Mouse (Mus musculus): ENCODE results near the gene Ppp1r3g.
"Not testable (repeated sequence)": the region's sequence is repeated elsewhere in the genome, so short reads cannot be mapped to it uniquely, and the experiment has no call there.

Gene Ppp1r3g

GRCm38 (mm10) chr13:35958539-35958938 is at the start of gene Ppp1r3g:
Gene Ppp1r3g (plus strand): TSS chr13:35958839.
- no peak for DNase-seq (ENCODE audit: low spot score)

- DNase-seq (ENCODE audit: low spot score), result no peak
These were observed 47.2 kb upstream of the Ppp1r3g start for GRCm38 (mm10) chr13:35911476-35911875.

- no peak for DNase-seq (ENCODE audit: low spot score)
These were observed 20.6 kb upstream of the Ppp1r3g start for GRCm38 (mm10) chr13:35937991-35938390.

GRCm38 (mm10) chr13:35939871-35940665 is 18.6 kb upstream of the Ppp1r3g start:
- no peak for DNase-seq (ENCODE audit: low spot score)

DNA sequence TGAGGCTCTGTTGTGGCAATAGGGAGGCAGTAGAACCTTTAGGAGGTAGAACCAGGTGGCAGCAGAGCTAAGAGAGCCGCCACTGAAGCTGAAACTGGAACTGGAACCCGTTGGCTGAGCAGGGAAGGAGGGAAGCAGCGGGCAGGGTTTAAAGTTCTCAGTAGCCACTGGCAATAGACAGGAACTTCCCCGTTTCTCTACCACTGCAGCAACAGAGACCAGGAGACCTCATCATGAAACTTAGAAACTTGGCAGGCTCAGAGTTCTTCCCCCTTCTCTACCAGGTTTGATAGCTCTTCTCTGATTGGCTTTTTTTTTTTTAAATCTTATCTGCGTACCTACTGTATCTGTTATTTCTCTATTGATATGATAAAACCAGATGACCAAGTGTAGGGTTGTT is 17.7 kb upstream of the Ppp1r3g start:
- DNase-seq (ENCODE audit: low spot score), result no peak

GRCm38 (mm10) chr13:35946659-35947353 is 11.8 kb upstream of the Ppp1r3g start:
- DNase-seq (ENCODE audit: low spot score), result no peak

- peak; percentile 68 for DNase-seq (ENCODE audit: low spot score)
These were observed 11.2 kb upstream of the Ppp1r3g start for GRCm38 (mm10) chr13:35947354-35948000.

DNA sequence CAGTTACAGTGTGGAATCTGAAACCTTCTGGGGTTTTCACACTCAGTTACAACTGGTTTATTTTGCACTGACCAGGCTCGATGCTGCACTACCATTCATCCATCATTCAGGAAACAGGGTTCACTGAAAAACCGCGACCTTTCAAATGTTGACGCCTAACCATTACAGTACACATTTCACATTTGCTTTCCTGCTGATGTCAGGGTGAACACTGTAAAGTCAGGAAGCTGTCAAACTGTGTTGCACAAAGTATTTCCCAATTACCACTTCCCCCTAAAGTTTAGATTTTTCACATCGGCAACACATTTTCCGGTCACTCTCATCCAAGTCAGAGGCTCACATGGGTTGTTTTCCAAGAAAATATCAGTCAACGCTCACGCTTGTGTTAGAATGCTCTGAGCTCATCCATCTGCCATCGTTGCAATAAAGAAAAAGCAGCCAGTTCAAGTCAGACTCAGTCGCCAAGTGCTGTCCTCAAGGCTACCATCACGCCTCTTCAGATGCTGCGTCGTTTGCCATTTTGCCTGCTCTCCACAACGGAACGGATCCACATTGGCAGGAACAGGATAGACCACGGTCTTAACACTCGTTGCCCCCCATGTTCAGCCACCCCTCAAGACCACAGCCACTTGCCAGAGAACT is 8.7 kb upstream of the Ppp1r3g start:
- DNase-seq (ENCODE audit: low spot score), result no peak

- DNase-seq (ENCODE audit: low spot score), result no peak
These were observed 890 bp downstream of the Ppp1r3g start for GRCm38 (mm10) chr13:35959391-35960067.

DNA sequence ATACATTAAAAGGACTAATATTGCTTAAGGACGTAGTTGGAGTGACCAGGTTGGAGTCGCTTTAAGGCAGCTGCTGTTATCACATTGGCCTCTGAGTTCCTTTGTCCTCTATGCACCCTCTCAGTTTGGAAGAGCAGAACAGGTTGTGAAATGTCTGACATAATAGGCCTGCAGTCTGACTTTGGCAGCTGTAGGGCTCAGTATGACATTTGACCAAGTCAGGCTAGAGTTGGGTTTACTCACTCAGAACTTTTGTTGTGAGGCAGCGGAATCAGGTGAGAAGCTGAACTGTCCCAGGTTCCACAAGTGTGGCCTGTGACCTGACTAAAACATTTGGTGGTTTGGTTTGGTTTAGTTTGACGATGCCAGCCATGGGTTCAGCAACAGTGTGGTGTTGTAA is 4.9 kb downstream of the Ppp1r3g start:
- no peak for DNase-seq (ENCODE audit: low spot score)

GRCm38 (mm10) chr13:35967690-35968089 is 9.1 kb downstream of the Ppp1r3g start:
- DNase-seq (ENCODE audit: low spot score), result no peak

DNA sequence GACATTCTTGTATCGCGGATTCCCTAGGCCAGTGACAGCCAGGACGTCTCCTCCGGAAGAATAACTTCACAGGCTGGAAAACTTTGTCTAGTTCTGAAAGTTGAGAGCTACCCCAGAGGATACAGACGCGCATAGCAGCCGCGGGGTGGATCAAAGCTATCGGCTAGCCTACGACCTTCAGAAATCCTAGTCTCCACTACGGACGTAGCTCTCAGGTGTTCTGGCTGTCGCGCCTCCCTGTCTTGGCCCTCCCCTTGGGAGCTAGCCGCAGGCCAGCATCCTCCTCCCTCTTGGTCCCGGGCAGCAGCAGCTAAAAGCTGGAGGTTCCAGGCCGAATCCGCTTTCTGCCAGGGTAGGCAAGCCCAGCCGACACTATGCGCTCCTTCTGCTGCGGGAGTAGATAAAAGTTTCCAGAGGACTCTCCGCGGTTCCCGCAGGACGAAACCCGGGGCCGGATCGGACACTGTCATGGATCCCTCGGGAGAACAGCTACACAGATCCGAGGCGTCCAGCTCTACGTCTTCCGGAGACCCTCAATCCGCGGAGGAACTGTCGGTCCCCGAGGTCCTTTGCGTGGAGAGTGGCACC is 9.6 kb downstream of the Ppp1r3g start:
- DNase-seq (ENCODE audit: low spot score), result no peak

- no peak for DNase-seq (ENCODE audit: low spot score)
These were observed 10.2 kb downstream of the Ppp1r3g start for GRCm38 (mm10) chr13:35968719-35969430.

- no peak for DNase-seq (ENCODE audit: low spot score)
These were observed 10.7 kb downstream of the Ppp1r3g start for GRCm38 (mm10) chr13:35969431-35969721.

DNA sequence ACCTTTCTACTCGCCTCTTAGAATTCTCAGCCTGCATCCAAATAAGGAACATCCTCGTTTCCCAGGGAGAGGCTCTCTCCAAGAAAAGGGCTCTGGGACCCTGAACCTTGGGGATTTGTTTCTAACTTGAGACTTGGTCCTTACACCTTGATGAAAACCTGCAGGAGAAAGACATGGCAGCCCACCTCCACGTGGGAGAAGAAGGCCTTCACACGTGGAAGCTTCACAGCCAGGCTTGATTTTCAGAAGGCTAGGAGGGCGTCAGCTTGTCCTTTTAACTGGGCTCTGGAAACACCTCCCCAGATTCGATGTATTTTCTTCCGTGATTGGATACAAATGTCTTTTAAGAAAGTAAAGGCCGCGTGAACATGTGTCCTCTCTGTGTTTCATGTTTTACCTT is 11.2 kb downstream of the Ppp1r3g start:
- no peak for DNase-seq (ENCODE audit: low spot score)

DNA sequence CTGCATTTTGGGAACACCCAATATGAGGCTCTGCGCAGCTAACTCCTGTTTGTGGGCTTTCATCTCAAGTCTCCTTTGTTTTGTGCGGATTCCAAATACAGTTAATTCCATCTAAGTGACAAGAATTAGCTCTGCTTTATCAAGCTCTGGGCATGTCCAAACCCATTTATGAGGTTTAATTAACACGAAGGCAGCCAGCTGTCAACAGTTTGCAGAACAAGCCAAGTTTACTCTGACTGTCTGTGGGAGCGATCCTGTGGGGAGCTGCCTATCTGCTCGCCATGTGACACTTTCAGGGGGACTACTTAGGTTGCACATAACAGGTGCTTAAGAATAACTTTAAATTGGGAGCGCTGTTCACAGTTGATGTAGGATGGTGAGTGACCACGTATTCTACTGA is 18.3 kb downstream of the Ppp1r3g start:
- no peak for DNase-seq (ENCODE audit: low spot score)

DNA sequence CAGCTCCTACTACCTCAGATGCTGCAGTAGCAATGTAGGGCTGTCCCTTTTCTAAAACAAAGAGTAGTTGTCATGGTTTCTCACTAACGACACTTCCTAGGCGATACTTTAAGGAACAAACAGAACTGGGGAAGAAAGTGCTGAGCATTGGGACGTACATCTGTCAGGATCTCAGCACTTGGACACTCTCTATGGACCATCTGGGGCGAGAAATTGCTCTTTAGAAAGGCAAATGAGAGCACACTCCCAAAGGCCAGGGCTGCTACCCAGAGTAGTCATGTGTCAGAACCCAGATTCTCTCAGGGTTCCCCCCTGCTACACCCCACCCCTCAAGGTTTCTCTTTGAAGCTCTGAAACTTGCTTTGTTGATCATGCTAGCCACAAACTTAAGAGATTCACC is 21.8 kb downstream of the Ppp1r3g start:
- DNase-seq (ENCODE audit: low spot score), result no peak

- no peak for DNase-seq (ENCODE audit: low spot score)
These were observed 24.3 kb downstream of the Ppp1r3g start for GRCm38 (mm10) chr13:35982985-35983384.

- no peak for DNase-seq (ENCODE audit: low spot score)
These were observed 30.7 kb downstream of the Ppp1r3g start for GRCm38 (mm10) chr13:35989329-35989728.

DNA sequence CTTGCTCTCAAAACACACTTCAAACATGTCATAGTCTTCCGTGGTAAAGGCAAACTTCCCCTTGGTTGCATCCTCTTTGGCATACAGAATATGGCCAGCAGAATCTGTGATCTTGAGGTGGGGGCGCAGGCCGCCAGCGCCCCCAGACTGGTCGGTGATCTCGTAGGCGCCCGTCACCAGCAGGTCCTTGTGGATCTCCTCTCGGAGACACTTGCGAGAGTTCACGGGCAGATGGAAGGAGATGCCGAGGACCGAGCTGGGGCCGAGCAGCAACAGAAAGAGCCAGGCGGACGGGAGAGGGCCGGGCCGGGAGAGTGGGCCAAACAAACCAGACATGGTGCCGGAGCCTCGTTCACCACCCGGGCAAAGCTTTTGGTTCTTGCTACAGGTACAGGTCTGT is 32.5 kb downstream of the Ppp1r3g start:
- not testable (repeated sequence) for DNase-seq (ENCODE audit: low spot score)

DNA sequence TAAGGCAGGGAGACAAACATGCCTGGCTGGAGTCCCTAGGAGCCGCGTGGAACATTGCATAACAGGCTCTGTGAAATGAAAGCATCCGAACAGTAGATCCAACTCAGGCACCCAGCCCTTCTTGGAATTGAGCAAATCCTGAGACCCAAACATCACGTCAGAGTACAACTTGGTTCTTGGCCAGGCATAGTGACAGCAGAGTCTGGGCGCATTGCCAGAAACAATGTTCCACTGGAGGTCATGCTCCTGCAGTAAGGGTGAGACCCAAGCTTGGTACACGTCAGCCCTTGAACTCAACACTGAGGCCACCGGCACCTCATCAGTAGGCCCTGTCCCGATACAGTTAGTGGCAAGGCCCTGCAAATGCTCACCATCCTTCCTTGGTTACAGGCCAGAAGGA is 35.4 kb downstream of the Ppp1r3g start:
- peak; percentile 36 for DNase-seq (ENCODE audit: low spot score)

All from testis, postnatal 14 days (tissue).